Mouse (Mus musculus): ENCODE data around the gene Cmtm1.

GRCm38 (mm10) chr8:104341106-104341561 lies 31.2 kb upstream of the Cmtm1 start:
- TF ChIP-seq CTCF (IDR thresholded peaks at IDR 0.05; ENCODE audit: extremely low read depth, insufficient read depth, low read length) (no peak), POLR2A (IDR thresholded peaks at IDR 0.05; ENCODE audit: extremely low read depth, insufficient read depth, low read length) (no peak)
